Mouse (Mus musculus) gastrocnemius, postnatal 10 days (tissue): ENCODE data around the gene Klhdc7a. TPM values are rescaled to one million over a fixed set of nuclear protein-coding genes. Genes with fewer than 3 reads are reported as not detected.

ENCODE experiments used
- DNase-seq: peaks from one replicate; pipeline ENCODE4 v3.0.0; 2021; ENCODE audit warnings: mixed read lengths
- microRNA-seq, 2 experiments: library from miRNA; unstranded; fragments of <30 nt; microRNA quantifications; one replicate each; pipeline ENCODE4 v1.2.0; 2021
- total RNA-seq, 2 experiments: library from RNA; stranded (reverse); gene quantifications; 2 replicates each; pipeline ENCODE4 v1.2.3; 2021

Klhdc7a gene
- total RNA-seq, 2 experiments from 2014 or later, result 0.28 to 0.34 TPM

GRCm38 (mm10) chr4:139960086-139960713, 7.6 kb downstream of the Klhdc7a start:
- no peak for DNase-seq

GRCm38 (mm10) chr4:139959188-139959587, 8.6 kb downstream of the Klhdc7a start:
- DNase-seq, result no peak

GRCm38 (mm10) chr4:139950876-139951485, 16.8 kb downstream of the Klhdc7a start:
- no peak for DNase-seq

GRCm38 (mm10) chr4:139950431-139950848, 17.4 kb downstream of the Klhdc7a start:
- DNase-seq, result no peak

GRCm38 (mm10) chr4:139948591-139948990, 19.2 kb downstream of the Klhdc7a start:
- DNase-seq, result no peak

GRCm38 (mm10) chr4:139947341-139947740, 20.5 kb downstream of the Klhdc7a start:
- DNase-seq, result no peak

GRCm38 (mm10) chr4:139941831-139942230, 26.0 kb downstream of the Klhdc7a start:
- no peak for DNase-seq

- DNase-seq, result no peak
Measured at GRCm38 (mm10) chr4:139935557-139935956, 32.3 kb downstream of the Klhdc7a start.

GRCm38 (mm10) chr4:139932970-139933801, 34.6 kb downstream of the Klhdc7a start:
- no peak for DNase-seq

GRCm38 (mm10) chr4:139931790-139932510, 35.9 kb downstream of the Klhdc7a start:
- DNase-seq, result no peak

- DNase-seq, result no peak
Measured at GRCm38 (mm10) chr4:139930885-139931284, 36.9 kb downstream of the Klhdc7a start.

- no peak for DNase-seq
Measured at GRCm38 (mm10) chr4:139926161-139926561, 41.7 kb downstream of the Klhdc7a start.

GRCm38 (mm10) chr4:139925275-139926160, 42.3 kb downstream of the Klhdc7a start:
- no peak for DNase-seq

- no peak for DNase-seq
Measured at GRCm38 (mm10) chr4:139916731-139917130, 51.1 kb downstream of the Klhdc7a start.

Small RNA genes lying within 50 kb of the gene (microRNA-seq; reads per million reads assigned to microRNA genes)
- gene Mir2139, result 0 reads per million in 2 experiments

Other genes starting within 250 kb of the Klhdc7a start
- 10 to 100 TPM in 1 of 2 experiments, 1 to 10 TPM in 1; 8.3 to 11.3 TPM for gene Pax7, start 134.5 kb downstream of the Klhdc7a start, total RNA-seq